Mouse (Mus musculus) intestine, embryonic 14.5 days (tissue): Measurements from ENCODE around the gene Hk3. TPM values are rescaled to one million over a fixed set of nuclear protein-coding genes. Genes with fewer than 3 reads are reported as not detected.

ENCODE experiments used
- polyA plus RNA-seq: library from polyadenylated mRNA; unstranded; fragments of >200 nt; fragmentation: Nextera tagmentation; extraction: Ambion mirVana; gene quantifications from 2 replicates; pipeline ENCODE4 v1.2.1, GENCODE M21; 2014

Hk3 gene
- polyA plus RNA-seq, 1 experiment from 2014 or later, result 1.3 TPM

Other genes starting within 250 kb of the Hk3 start
- not detected in 2 replicates for gene Eif4e1b, start 237.4 kb downstream of the Hk3 start, polyA plus RNA-seq
- gene Tspan17, start 232.0 kb downstream of the Hk3 start, polyA plus RNA-seq, result 9.4 and 10.0 TPM in 2 replicates
- 3.1 and 3.6 TPM in 2 replicates for gene Unc5a, start 72.0 kb downstream of the Hk3 start, polyA plus RNA-seq
- 23.8 and 27.8 TPM in 2 replicates for gene Uimc1, start 78.9 kb upstream of the Hk3 start, polyA plus RNA-seq
- 18.9 and 22.0 TPM in 2 replicates for gene Zfp346, start 83.9 kb upstream of the Hk3 start, polyA plus RNA-seq
- gene Gm17617, start 112.2 kb upstream of the Hk3 start, polyA plus RNA-seq, result not detected in 2 replicates
- gene Fgfr4, start 131.3 kb upstream of the Hk3 start, polyA plus RNA-seq, result 19.5 and 22.5 TPM in 2 replicates
- 67.5 and 69.3 TPM in 2 replicates for gene Nsd1, start 188.4 kb upstream of the Hk3 start, polyA plus RNA-seq